ENCODE assay signal across 16 mouse cellular contexts in genomic region chr2:12729251-12729650, GRCm38 (mm10).
DNase-seq lines count a peak whose midpoint lies in the region; TF ChIP-seq lines count a peak whose summit lies in the region.
"Had no signal": no experiment of that assay in that cellular context is flagged by ENCODE, and none has a peak within 500 bp of the region (broad histone marks: within the 10 kb centered on the region; RNA-seq: fewer than 3 reads in every experiment).

No protein-coding gene starts in this region.

- peak; percentile 56 for DNase-seq in gastrocnemius, adult 18-20 months (ENCODE audit: low spot score)
- no peak for DNase-seq in gastrocnemius, postnatal 36 days
- DNase-seq in gastrocnemius, adult 2 months, result peak; percentile 64
- no peak for DNase-seq in gastrocnemius, postnatal 4 days (ENCODE audit: low spot score in 2 of 2)
- peak; percentile 59 for DNase-seq in skeletal muscle tissue, adult 2 months (ENCODE audit: low read depth, low spot score)
- DNase-seq in heart, postnatal 10 days, result no peak
- DNase-seq: adrenal gland, adult 2 months; adrenal gland, adult 8-10 months; adrenal gland, postnatal 10 days; adrenal gland, postnatal 14 days; adrenal gland, postnatal 25 days; adrenal gland, postnatal 36 days; B cell, adult 2 months; cerebellum, adult 11 months; cerebellum, adult 11-12 months; cerebellum, adult 18-20 months had no signal

- intact Hi-C loops in gastrocnemius, postnatal 36 days (cut with DNase I), result no loop called here
- intact Hi-C loops in gastrocnemius, adult 2 months (cut with DNase I), result no loop called here
- intact Hi-C loops in heart, postnatal 10 days (cut with DNase I), result no loop called here

- peak overlapping the region; percentile 80 for H3K27ac ChIP-seq in gastrocnemius, adult 2 months

- TF ChIP-seq CTCF in gastrocnemius, adult 2 months (IDR thresholded peaks at IDR 0.05), result no peak

- no peak overlapping the region for H3K4me3 ChIP-seq in gastrocnemius, adult 2 months

Comparison
In these comparisons a context has a peak if more than half of its experiments do, and no peak if none do; other contexts are left out.
1. DNase-seq: peak in gastrocnemius, adult 18-20 months (single experiment), gastrocnemius, adult 2 months (single experiment) and skeletal muscle tissue, adult 2 months (single experiment); none in gastrocnemius, postnatal 36 days (0 of 2), gastrocnemius, postnatal 4 days (0 of 2) and heart, postnatal 10 days (0 of 2).